Mouse (Mus musculus) liver (tissue): ENCODE results near the gene Slc6a6.
A peak's percentile ranks its signal among the peaks of the same experiment; 100 is the strongest.

ENCODE experiments used
- DNase-seq: peaks from one replicate; pipeline ENCODE4 v3.0.0-alpha.2; 2020; ENCODE audit warnings: mixed read lengths

Gene Slc6a6

DNA sequence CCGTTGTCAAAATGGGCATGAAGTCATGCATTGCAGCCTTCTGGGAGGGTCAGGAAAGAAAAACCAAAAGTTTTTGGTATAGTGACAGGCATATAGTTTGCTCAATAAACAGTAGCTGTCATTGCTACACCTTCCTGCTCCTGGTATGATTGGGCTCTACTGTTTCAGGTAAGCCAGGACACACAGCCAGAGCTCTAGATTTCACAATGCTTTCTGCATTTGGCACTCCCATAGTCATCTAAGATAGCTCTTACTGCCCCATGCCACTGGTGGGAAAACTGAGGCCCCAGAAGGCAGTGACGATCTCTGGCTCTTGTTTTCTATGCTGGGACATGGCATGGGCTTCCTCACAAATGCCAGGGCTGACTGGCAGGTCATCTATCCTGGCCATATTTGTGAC lies 19.6 kb downstream of the Slc6a6 start:
- no peak for DNase-seq

- no peak for DNase-seq
Observed at GRCm38 (mm10) chr6:91704446-91704845, 20.6 kb downstream of the Slc6a6 start.

DNA sequence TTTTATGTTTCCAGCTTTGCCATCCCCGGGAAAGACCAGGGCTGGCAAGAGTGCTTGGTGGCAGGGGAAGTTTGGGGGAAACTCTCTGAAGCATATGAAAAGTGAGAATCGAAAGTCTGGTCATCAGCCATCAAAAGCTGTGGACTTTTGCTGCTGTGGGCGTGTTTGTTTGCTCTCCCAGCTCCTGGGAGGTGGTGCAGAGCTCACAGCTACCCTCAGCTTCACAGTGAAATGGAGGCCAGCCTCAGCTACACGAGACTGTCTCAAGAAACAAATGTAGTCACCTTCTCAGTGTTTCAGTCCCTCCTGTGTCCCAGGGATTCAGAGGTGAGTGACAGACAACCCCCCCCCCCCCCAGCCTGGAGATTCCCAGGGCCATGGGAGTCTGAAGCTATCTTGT lies 21.8 kb downstream of the Slc6a6 start:
- no peak for DNase-seq

DNA sequence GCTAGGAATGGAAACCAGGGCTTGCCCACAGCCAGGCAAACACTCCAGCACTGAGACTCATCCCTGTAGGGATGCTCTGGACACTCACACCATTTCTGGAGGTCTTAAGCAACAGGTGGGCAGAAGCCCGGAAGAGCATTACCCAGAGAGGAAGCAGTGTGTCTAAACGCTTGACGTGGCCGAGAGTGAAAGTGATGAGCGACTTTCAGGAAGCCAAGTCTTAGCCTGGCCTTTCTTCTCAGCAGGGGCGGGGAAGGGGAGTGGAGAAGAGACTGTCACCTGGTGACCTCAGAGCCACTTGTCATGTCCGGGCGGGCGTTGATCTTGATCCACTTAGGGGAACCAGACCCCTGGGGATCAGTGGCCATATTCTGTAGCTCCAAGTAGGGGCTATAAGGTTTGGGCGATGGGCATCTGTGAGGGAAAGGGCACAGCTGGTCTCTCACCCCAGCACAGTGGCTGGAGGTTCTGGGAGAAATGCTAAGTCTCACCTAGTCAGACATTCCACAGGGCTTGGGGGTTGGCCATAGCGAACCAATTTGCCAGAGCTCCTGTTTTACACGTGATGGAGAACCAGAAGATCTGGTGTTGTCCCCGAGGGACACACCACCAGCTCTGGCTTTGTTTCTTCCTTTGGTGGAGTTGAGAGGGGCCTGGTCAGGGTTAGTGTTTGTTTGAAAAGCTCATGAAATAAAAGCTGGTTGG lies 22.4 kb downstream of the Slc6a6 start:
- no peak for DNase-seq

DNA sequence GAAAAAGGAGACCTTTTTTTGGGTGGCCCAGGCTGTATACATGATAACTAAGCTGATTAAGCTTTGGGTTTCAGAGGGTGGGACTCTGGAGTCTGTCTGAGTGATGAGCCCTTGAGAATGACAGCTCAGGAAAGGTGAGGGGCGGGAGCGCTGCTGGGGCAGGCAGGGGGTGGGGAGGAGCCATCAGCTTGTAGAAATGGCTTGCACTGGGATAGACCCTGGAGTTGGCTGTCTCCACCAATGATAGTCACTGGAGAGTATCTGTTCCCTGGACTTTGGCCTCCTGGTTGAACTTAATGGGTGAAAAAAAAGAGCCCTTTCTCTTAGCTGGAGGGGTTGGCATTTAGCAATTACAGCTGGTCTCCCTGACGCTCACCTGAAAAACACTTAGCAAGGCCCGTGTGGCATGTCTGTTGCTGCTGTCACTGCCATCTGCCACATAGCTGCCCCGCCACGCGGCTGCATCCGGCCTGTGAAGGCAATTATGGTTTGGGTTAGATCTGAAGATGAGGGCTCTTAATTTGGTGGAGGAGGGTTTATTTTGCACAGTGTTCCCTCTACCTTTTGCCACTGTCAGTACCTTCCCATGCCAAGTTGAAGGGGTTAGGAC lies 23.5 kb downstream of the Slc6a6 start:
- DNase-seq = no peak

GRCm38 (mm10) chr6:91707886-91708564 lies 24.2 kb downstream of the Slc6a6 start:
- no peak for DNase-seq

DNA sequence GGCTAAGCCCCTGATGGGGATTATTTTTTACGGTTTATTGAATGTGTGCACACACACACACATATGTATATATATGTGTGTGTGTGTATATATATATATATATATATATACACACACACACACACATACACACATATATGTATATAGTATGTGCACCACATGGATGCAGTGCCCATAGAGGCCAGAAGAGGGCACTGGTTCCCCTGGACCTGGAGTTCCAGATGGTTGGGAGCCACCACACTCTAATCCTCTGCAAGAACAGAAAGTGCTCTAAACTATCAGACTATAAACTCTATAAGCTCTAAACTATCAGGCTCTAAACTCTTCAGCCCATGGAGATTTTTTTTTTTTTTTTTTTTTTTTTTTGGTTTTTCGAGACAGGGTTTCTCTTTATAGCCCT lies 25.1 kb downstream of the Slc6a6 start:
- no peak for DNase-seq

DNA sequence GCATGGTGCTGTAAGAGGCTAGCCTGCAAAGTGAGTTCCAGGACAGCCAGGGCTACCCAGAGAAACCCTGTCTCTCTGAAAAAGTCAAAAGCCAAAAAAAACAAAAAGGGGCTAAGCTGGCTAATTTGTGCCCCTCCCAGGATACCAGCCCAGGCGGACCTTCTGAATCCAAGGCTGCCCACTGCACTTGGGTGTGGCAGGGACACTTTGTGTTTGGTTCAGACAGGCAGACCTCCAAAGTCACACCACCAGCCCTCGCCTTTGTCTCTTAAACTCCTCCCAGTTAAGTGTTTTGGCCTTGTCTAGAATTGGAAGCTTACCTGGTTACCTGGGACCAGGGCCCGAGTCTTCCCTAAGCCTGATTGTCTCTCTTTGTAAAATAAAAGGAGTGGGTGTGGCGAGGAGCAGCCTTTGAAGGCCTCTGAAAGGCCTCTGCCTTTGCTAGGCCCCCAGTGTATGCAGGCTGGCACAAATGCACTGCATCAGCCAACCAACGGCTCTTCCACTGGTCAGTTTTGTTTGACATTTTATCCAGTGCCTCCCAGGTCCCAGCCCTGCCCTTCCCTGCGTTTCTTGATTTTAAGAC lies 26.6 kb downstream of the Slc6a6 start:
- DNase-seq = no peak

GRCm38 (mm10) chr6:91712097-91712854 lies 28.4 kb downstream of the Slc6a6 start:
- no peak for DNase-seq

GRCm38 (mm10) chr6:91712855-91713331 lies 29.0 kb downstream of the Slc6a6 start:
- DNase-seq = peak; percentile 66

- DNase-seq = no peak
Observed at GRCm38 (mm10) chr6:91713370-91713896, 29.6 kb downstream of the Slc6a6 start.

DNA sequence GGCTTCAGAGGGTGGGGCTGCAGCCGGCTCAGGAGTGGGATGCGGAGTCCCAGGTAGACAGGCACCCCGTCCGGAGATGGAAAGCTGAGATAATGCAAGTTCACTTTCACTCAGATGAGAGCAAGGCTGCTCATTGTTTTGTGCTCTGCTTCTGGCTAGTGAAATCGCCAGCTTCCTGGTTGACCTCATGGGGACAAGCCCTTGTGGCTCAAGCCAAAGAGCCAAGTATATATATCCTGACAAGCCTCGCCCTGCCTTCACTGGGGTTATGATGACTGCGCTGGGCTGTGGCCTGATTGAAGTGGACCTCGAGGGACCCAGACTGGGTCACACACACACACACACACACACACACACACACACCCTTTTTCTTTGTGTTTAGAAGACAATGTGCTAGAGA lies 31.2 kb downstream of the Slc6a6 start:
- no peak for DNase-seq

- no peak for DNase-seq
Observed at GRCm38 (mm10) chr6:91715988-91716810, 32.3 kb downstream of the Slc6a6 start.

- DNase-seq = no peak
Observed at GRCm38 (mm10) chr6:91718067-91718466, 34.2 kb downstream of the Slc6a6 start.

GRCm38 (mm10) chr6:91718603-91719002 lies 34.8 kb downstream of the Slc6a6 start:
- no peak for DNase-seq

DNA sequence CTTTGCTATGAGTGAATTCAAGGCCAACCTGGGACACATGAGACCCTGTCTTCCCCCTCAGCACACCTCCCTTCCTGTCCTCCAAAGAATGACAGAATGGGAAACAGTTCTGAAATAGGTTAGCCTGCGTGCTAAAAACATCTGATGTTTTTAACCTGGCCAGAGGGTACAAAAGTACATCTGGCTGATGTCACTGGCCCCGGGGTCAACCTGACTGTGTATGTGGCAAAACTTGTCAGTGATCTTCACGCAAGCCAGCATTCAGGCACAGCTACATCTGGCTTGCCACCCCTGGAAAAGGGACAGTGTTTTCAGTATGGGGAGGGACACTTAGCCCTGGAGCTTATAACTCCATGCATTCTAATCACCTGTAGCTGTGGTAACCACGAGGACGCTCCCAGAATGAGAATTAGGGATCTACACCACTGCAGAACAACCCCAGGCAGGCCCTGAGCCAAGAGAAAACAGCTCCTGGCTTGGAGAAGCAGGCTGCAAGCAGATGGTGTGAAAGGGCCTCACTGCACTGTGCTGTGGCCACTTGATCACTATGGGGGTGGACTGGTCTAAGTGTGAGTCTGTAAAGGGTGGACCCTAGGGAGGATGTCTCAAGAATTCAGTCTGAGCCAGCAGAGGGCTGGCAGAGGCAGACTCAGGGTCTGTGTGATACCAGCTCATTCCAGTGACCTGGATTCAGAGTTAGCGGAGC lies 35.3 kb downstream of the Slc6a6 start:
- no peak for DNase-seq

GRCm38 (mm10) chr6:91719865-91720533 lies 36.1 kb downstream of the Slc6a6 start:
- DNase-seq = no peak

DNA sequence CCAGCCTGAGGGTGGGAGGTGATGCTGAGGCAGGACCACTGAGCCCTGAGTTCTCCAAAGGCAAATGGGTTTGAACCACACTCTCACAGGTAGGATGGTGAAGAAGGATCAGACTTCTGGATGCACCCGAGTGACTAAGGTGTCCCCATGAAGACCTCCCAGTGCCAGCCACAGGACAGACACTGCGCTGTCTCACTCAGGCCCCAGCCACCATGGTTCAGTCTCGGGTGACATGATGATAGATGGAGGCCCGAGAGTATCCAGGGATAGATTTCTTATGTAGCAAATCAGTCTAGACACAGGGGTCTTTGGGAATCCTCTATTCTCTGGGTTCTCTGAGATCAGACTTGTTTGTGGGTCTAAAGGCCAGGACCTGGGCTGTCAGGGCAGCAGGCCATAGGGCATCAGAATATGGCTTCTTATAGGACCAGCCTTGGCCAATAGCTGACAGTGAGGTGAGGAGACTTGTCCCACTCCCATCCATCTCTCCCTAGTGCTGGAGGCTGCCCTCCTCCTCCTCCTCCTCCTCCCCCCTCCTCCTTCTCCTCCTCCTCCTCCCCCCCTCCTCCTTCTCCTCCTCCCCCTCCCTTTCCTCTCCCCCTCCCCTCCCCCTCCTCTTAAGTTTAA lies 36.8 kb downstream of the Slc6a6 start:
- no peak for DNase-seq

DNA sequence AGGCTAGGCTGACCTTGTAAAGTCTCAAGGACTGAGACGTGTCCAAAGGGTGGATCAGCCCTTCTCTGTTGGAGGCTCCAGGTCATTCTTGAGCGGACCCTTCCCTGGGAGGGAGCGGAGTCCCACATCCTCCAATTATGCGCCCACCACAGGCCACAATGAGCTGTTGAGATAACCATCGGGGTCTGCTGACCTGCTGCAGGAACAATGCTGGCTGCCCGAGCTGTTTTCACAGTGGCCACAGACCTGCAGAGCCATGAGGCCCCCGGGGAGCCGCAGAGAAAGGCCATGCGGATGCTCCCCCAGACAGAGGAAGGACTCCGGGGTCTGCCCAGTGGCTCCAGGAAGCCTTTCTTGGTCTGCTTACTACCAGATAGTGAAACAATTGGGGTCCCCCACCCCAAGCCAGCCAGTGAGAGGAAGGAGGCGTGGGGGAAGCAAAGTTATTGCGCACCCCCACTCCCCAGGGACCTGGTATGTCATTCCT lies 37.4 kb downstream of the Slc6a6 start:
- DNase-seq = no peak

DNA sequence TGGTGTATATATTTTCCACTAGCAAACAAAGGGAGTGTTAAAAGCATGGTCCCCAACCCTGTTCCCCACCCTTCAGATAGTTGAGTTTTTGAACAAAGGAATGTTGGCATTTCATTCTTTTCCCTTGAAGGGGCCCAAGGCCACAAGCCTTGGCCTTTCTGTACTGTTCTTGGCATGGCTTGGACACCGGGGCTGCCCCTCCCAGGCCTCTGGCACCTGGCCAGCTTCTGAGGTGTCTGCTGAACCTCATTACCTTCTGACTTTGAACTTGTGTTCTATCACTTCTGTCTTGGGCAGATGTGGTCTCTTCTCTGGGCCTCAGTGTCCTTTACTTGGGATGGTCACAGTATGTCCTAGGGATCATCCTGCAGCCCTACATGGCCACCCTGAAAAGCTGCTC lies 43.5 kb downstream of the Slc6a6 start:
- no peak for DNase-seq
